Mouse (Mus musculus): ENCODE data around the gene Sav1. TPM values are rescaled to one million over a fixed set of nuclear protein-coding genes. Genes with fewer than 3 reads are reported as not detected.

The Sav1 gene
- total RNA-seq (2021), result 10 to 100 TPM; 25.5 TPM

DNA sequence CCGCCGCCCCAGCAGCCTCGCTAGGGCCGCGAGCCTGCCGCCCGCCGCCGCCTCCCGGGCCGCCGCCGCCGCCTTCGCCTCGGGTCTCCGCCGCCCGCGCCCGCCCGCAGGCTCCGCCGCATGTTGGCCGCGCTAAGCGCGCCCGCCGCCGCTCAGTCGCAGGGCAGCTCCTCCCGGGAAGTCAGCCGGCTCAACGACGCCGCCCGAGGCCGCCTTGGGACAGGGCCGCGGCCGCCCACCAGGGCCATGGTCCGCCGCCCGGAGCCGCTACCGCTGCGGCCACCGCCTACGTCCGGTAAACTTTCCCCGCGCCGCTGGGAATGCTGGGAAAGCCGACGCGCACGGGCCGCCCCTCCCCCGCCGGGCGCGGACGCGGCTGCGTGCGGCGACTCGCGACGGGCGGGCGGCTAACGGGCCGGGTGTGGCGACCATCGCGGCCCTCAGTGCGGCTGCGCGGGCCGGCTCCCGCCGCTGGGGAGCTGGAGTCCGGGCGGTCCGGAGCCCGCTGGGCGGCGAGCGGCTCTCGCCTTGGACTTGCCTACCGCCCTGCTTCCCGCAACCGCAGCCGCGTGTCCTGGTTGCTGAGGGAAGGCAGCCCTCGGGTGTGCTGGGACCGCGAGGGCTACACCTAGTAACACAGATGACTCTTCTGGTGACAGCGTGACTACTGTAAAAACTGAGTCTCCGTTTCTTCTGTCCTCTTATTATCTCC, at the start of gene Sav1:
Gene Sav1, minus strand, starts transcription at position 217 of the 712 bp plus-strand sequence.
- DNase-seq, result peak; percentile 93 to 95
- intact Hi-C loops (cut with DNase I), result loop anchor here (2.0 to 10.0 kb wide), 3 partner anchors 24 to 68 kb away; no protein-coding TSS in a partner anchor

DNA sequence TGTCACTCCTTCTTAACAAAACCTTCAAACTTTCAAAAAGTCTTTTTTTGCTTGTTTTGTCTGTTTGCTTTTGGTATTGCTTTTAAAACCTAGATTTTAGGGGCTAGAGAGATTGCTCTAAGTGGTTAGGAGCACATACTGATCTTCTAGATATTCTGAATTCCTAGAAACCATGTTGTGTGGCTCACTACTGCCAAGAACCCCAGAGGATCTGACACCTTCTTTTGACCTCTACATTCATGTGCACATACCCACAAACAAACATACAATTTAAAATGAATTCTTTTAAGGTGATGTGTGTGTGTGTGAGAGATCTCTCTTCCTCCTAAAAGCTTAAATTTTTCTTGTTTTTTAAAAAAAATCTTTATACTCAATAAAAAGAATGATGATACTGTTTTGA, 39.4 kb upstream of the Sav1 start:
- intact Hi-C loops (cut with DNase I), result loop anchor here (5.0 kb wide), 1 partner anchor 39 kb away; the partner anchor contains the start of gene Sav1
- DNase-seq, result no peak

DNA sequence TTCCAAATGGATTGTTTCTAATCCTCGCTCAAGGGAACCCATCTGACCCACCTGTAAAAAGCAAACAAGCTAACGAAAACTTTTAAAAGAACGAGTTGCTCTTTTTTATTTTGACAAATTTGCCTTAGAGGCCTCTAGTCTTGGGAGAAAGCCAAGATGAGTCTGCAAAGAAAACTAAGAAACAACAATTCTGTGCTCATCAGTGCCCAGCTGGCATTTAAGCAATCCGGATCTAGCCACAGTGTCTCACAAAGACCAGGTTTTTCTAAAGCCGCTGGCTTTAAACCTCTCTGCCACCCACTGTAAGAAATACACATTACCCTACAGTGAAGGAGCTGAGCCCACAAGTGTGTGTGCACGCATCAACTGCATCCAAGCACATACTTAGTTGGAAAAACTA, 38.6 kb upstream of the Sav1 start:
- no peak for DNase-seq
- intact Hi-C loops (cut with DNase I), result loop anchor here (5.0 kb wide), 1 partner anchor 38 kb away; the partner anchor contains the start of gene Sav1

DNA sequence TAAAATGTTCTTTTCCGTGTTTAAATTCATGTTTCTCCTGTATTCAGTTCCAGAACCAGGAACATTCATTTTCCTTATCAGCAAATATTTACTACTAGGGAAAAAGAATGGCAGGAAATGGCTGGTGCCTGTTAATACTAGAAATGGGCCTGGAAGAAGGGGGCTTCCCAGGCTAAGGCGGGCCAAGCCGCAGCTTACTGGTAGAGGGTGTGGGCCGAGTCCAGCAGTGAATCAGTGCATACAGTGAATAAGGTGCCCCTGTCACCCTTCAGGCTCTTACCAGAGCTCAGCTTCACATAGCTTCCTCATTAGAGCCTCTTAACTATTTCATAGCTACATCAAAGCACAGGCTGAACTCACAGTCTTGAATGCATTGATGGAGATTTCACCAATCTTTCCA, 36.8 kb upstream of the Sav1 start:
- intact Hi-C loops (cut with DNase I), result no loop called here
- DNase-seq, result no peak

DNA sequence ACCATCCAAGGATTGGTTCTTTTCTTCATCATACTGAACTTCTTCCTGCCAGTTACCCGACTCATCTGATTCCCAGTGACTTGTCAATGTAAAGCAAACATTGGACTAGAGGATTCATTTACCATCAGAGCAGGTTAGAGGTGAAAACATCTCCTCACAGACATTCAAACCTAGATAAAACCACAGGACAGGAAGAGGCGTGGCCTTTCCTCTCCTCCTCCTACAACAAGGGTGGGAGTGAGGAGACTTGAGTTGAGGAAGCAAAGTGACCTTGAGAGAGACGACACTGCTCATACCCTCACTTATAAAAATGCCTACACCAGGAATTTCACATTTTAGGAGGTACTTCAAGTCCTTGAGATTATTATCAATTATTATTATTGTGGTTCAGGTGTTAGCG, 31.4 kb upstream of the Sav1 start:
- DNase-seq, result no peak
- intact Hi-C loops (cut with DNase I), result loop anchor here (1.0 kb wide), 1 partner anchor 22 kb away; no protein-coding TSS in a partner anchor

DNA sequence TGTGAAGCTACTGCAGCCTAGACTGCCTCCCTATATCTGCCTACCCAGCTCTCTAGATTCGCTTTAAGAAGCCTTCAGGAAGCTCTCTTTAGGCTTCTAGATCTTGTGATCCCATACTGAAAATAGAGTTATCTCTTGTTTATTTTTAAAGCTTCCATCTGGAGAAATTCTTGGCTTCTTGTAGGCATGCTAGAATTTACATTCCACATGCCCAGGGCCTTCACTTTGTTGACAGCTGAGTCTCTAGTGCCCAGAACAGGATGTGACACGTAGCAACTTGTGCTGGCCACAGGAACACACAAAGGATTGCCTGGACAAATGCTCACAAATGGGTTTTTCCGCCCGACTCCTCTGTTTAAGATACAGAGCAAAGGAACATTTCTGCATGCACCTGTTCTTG, 29.1 kb upstream of the Sav1 start:
- no peak for DNase-seq
- intact Hi-C loops (cut with DNase I), result no loop called here

DNA sequence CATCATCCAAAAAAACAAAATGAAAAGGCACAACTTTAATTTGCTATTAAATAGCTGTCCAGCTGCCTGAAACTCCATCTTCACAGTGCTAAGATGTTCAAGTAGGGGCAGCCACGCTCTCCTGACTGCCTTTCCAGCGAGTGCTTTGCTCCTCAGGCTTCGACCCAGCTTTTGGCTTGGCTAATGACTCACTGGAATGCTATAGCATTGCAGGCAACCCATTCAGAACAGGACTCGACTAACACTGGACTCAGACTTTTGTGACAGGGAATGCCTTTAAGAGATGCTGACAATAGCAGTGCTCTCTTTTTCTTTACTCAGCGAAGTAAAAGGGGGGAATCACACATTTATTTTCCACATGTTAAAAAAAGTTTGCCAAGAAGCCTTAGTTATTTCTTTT, 24.9 kb upstream of the Sav1 start:
- no peak for DNase-seq
- intact Hi-C loops (cut with DNase I), result no loop called here

DNA sequence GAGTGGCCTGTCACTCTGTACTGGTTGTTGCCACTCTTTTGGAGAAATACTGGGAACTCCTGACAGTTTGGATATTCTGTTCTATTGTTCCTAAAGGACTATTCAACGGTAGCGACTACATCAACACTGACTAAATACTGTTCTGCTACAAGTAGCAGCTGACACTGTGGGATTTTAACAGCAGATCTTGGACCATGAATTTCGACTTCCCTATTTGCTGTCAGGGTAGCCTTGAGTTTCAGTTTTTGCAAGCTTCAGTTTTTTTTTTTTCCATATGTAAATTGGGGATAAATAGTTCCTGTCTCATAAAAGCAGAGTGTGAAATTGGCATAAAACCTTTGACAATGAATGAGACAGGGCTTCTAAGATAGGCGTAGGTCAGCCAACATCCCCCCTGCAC, 23.6 kb upstream of the Sav1 start:
- intact Hi-C loops (cut with DNase I), result no loop called here
- DNase-seq, result no peak

DNA sequence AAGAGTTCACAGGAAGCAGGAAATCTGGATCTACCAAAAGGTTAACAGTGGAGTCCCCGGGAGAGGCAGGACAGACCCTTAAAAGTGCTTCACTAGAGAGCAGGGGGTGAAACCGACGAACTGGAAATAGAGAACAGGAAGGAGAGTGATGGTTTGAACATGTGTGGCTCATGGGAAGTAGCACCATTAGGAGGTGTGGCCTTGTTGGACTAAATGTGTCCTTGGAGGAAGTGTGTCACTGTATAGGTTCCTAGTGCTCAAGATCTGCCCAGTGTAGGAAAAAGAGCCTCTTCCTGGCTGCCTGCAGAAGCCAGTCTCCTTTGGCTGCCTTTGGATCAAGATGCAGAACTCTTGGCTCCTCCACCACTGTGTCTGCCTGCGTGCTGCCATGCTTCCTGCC, 18.3 kb upstream of the Sav1 start:
- intact Hi-C loops (cut with DNase I), result no loop called here
- no peak for DNase-seq

DNA sequence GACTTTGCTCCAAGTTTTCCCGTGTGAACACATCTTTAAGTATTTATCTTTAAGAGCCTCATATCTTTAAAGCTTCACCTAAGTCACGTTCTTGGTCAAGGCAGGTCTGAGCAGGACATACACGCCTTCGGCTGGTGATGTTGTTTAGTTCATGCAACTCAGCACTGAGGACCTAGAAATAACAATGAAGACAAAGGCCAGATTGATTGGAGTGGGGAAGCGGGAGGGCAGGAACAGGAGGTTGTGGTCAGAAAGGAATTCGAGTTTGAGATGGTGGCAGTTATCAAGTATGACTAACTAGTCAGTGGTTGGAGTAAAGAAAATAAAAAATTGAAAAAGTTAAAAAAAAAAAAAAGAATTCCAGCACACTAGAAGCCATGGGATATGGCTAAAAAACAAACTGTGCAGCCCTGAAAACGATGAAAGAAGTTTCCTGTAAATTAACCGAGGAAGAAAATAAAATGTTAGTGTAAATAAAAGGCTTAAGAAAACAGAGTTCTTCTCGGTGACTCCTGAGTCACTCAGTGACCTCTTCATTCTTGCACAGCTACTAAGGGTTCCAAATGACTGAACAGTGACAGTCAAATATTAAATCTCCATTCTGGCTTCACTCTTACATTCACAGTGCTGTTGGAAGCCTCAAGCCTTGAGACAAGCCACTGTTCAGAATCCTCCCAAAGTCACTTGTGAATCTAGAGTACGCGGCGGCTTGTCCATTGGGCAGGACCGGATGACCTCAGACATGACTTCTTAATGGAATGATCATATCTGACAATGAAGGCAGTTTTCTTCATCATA, 11.6 kb upstream of the Sav1 start:
- no peak for DNase-seq
- intact Hi-C loops (cut with DNase I), result no loop called here

DNA sequence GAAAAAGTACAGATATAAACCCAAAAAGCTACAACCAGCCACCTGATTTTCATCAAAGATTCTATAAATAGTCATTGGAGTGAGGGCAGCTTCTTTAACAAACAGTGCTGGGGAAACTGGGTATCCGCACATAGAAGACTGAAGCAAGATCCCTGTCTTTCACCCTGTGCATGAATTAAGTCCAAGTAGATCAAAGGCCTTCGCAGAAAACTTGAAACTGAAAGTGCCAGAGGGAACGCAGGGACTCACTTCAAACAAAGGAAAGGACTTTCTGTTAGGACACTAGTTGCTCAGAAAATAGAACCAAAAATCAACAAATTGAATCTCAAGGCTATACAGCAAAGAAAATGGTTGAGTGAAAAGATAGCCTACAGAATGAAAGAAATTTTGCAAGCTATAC, 8.6 kb upstream of the Sav1 start:
- DNase-seq, result no peak
- intact Hi-C loops (cut with DNase I), result no loop called here

DNA sequence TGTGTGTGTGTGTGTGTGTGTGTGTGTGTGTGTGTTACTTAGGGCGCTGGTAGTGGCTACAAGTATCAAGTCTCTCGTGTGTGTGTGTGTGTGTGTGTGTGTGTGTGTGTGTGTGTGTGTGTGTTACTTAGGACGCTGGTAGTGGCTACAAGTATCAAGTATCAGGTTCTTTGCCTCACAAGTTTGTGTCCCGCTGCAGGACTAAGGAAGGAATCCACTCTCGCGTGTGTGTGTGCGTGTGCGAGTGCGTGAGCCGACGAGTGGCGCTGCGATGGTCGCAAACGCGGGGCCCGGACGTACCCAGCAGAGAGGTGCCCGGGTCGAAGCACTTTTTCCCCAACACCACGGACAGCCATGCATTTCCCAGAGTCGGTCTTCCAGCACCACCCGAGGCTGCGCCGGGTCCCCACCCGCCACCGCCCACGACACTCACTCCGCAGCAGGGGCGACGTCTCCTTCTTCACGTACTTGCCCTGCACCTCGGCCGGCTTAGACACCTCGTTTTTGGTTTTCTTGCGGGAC, 500 bp downstream of the Sav1 start:
- intact Hi-C loops (cut with DNase I), result loop anchor here (2.0 to 10.0 kb wide), 3 partner anchors 24 to 68 kb away; no protein-coding TSS in a partner anchor
- DNase-seq, result no peak

DNA sequence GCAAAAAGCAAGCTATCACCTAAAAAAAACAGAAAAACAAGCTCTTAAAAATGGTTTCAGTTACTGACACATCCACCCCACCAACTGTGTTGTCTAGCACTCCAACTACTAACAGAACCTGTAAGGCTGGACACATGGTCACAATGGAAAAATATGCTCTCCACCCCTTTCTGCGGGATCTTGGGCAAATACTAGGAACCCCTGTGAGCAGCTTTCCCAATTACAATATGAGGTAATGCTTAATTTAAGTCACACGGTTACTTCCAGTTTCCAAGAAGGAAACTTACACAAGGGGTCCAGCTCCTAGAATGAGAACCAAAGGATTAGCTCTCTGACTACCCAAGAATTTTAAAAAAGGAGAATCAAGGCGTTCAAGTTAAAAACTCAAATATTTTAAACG, 1.3 kb downstream of the Sav1 start:
- intact Hi-C loops (cut with DNase I), result loop anchor here (5.0 to 10.0 kb wide), 2 partner anchors 42 to 69 kb away; no protein-coding TSS in a partner anchor
- DNase-seq, result no peak

DNA sequence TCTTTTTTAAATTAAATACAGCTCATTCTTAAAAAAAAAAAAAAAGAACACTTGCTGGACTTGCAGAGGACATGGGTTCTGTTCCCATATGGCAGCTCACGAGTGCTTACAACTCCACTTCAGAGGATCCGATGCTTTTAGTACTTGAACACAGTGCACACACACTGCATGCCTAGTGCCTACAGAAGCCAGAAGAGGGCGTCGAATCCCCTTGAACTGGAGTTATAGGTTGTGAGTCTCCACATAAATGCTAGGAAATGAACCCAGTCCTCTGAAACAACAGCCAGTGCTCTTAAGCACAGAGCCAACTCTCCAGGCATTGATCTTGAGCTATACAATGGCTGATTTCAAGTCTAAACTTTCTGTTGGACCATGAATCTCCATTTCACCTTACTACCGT, 3.9 kb downstream of the Sav1 start:
- no peak for DNase-seq
- intact Hi-C loops (cut with DNase I), result loop anchor here (10.0 kb wide), 1 partner anchor 72 kb away; no protein-coding TSS in a partner anchor

DNA sequence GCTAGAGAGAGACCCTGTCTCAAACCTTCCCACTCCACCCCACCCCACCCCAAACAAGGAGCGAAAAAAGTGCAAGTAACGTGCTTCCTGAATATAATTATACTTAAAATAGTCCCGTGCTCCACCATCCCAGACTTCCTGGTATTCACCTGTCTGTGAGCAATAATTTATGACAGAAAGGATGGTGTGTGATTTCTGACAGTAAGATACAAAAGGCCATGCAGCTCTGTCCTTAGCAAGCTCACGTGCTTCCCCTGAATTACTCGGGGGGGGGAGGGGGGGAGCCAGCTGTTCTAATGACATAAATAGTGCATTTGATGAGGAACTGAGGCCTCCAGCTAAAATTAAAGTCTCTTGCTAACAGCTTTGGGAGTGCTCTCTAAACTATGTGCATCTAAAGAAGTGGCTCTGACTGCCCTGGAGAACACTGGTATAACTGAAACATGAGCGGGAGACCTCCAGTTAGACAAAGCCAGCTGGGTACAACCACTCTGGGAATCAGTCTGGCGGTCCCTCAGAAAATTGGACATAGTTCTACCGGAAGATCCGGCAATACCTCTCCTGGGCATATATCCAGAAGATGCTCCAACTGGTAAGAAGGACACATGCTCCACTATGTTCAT, 9.3 kb downstream of the Sav1 start:
- intact Hi-C loops (cut with DNase I), result no loop called here
- no peak for DNase-seq

DNA sequence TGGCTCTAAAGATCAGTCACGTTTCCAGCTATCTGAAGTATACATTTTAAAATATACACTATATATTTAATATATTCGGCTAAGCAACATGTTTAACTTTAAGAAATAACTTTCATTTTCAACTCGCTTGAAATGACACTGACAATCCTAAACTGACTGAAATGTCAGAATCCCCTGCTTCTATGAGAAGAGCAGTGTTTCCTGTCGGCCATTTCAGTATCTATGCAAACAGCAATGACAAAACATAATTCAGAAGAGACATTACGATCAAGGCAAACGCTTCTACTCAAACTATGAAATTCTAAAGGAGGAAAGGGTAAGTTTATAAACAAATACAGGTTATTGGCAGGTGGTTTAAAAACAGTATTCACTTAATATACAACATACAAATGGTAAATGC, 10.1 kb downstream of the Sav1 start:
- intact Hi-C loops (cut with DNase I), result no loop called here
- DNase-seq, result no peak

DNA sequence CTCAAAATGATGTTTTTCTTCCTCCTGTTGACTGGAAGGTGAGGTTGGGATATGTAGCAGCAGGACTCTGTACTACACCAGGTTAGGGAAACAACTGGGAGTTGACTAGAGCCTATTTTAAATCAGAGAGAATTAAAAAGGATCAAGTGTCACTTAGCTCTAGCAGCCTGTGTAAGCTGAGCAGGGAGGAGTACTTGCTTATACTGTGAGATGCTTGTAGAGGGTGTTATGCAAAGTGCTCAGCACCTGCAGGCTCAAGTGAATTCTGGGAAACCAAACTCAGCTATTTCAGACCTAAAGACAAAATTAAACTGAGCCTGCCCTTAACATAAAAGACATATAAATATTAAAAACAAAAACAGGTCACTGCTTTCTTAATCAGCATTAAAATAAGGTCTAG, 13.1 kb downstream of the Sav1 start:
- DNase-seq, result no peak
- intact Hi-C loops (cut with DNase I), result no loop called here

DNA sequence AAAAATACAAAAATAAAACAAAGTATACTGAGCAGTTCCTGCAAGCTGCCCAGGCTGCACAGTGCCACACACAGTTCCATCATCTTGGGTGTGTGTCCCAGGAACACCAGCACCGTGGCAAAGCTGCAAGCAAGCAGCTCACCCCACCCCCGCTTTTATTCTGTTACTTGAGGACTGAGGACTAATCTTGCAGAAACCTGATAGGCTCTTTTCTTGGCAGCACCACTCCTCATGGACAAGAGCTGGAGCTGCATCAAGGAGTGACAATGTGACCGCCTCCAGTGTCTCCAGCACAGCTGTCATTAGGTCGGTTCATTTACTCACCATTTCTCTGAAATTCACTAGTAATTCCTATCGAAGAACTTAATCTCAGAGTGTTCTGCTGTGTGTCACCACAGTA, 18.6 kb downstream of the Sav1 start:
- peak in 1 of 2 experiments; percentile 24 for DNase-seq
- intact Hi-C loops (cut with DNase I), result no loop called here

DNA sequence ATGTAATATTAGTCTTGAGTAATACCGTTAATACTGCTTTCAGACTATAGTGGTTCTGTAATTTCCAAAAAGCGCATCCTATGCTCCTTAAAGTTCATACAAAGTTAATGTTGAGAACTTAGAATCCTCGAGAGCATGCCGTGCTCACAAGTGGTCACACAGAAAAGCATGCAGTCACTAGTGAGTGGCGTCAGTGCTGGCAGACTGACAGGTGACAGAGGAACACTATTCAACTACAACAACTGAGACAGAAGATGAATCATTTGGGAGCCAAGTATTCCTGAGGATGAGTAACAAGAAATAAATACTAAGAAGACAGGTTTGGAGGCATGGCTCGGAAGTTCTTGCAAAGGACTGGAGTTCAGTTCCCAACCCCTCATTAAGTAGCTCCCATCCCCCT, 19.7 kb downstream of the Sav1 start:
- intact Hi-C loops (cut with DNase I), result no loop called here
- DNase-seq, result no peak

DNA sequence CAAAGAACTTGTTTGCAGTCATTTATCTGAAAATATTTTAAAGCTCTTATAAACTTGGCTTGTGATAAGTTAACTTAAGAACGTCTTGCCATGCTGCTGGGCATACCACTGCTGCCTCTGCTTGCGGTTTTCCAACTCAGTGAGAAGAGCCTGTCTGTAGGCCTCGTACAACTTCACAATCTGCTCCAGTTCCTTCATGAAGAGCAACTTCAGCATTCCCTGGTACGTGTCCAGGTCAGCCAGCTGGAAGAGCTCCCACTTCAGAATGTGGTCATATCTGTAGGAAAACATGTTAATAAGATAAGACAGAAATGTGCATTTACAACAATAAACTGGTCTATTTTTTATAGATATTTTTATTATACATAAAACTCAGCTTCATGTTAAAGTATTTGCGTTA, 20.7 kb downstream of the Sav1 start:
- intact Hi-C loops (cut with DNase I), result no loop called here
- peak; percentile 32 to 38 for DNase-seq

DNA sequence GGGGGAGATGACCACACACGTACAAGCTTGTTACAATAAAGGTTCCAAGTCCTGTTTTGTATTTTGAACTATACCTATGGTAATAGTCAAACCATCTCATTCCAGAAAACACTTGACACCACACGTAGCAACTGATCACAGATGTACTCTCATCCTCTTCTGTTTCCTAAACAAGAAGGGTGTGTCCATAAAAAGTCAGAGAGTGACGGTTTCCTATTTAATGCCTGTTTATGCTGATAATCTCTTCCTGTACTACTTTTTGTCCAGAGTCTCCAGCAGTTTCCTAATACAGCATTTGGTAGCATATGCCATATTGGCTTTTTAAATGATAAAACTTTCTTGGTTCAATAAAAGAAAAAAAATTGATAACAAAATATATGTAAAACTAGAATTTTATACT, 21.2 kb downstream of the Sav1 start:
- intact Hi-C loops (cut with DNase I), result no loop called here
- no peak for DNase-seq

Measured in heart, postnatal 36 days (tissue).